In the genomic region with DNA sequence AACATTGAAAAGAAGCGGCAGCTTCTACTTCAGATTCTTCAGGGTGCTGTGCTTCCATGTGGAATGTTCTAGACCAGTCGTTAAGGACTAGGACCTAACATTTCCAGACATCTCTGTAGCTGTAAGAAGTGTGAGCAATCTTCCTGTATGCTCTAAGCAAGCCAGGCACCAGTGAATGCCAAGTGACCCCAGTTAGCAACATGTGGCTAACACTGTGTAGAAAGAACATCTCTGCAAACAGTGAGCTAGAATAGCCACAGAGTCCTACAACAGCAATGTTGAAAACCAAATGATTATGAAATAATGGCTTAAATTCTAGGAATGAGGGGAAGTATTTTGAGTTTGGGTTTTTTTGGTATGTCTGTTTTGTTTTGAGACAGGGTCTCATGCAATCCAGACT, we compare ENCODE assay signal across 28 mouse cellular contexts.
"Had no signal": no experiment of that assay in that cellular context is flagged by ENCODE, and none has a peak within 500 bp of the region (broad histone marks: within the 10 kb centered on the region; RNA-seq: fewer than 3 reads in every experiment).

No protein-coding gene starts in this region.

- H3K36me3 ChIP-seq: intestine, embryonic 15.5 days; kidney, embryonic 15.5 days; limb, embryonic 13.5 days; liver, embryonic 15.5 days; midbrain, embryonic 10.5 days; midbrain, embryonic 13.5 days; neural tube, embryonic 13.5 days; stomach, embryonic 15.5 days had no signal

- ATAC-seq: intestine, embryonic 15.5 days; midbrain, embryonic 13.5 days; midbrain, embryonic 16.5 days had no signal

- H3K27me3 ChIP-seq: intestine, embryonic 15.5 days; kidney, embryonic 15.5 days; limb, embryonic 13.5 days; liver, embryonic 15.5 days; megakaryocyte, embryonic 14.5 days; midbrain, embryonic 13.5 days; neural tube, embryonic 13.5 days; stomach, embryonic 15.5 days had no signal

- H3K4me1 ChIP-seq: liver, embryonic 15.5 days had no signal

- H3K4me3 ChIP-seq: intestine, embryonic 15.5 days; kidney, embryonic 15.5 days; left cerebral cortex, adult 2 months; limb, embryonic 13.5 days; liver, embryonic 15.5 days; megakaryocyte, embryonic 14.5 days; midbrain, embryonic 10.5 days; midbrain, embryonic 13.5 days; myocyte; neural tube, embryonic 13.5 days; stomach, embryonic 15.5 days had no signal

- DNase-seq: kidney, adult 11 months; kidney, adult 8-10 months; kidney, postnatal 10 days; kidney, postnatal 36 days; layer of hippocampus, postnatal 36 days; left cerebral cortex, postnatal 4 days; liver; lung, adult 2 months; lung, postnatal 14 days; lung, postnatal 4 days; retina, postnatal 1 day; right cerebral cortex, postnatal 25 days; spleen, adult 18-20 months; thymus, adult 18-20 months; thymus, postnatal 14 days; thymus, postnatal 4 days had no signal

- H3K9me3 ChIP-seq: intestine, embryonic 15.5 days; kidney, embryonic 15.5 days; limb, embryonic 13.5 days; liver, embryonic 15.5 days; megakaryocyte, embryonic 14.5 days; midbrain, embryonic 10.5 days; midbrain, embryonic 13.5 days; neural tube, embryonic 13.5 days; stomach, embryonic 15.5 days had no signal

- H3K27ac ChIP-seq: intestine, embryonic 15.5 days; kidney, embryonic 15.5 days; left cerebral cortex, adult 2 months; limb, embryonic 13.5 days; liver, embryonic 15.5 days; midbrain, embryonic 10.5 days; midbrain, embryonic 13.5 days; neural tube, embryonic 13.5 days; stomach, embryonic 15.5 days had no signal
